Mouse (Mus musculus) 416B (cell line): Measurements from ENCODE around the gene Cbx8.

Experiments
- DNase-seq: peaks from one replicate; pipeline ENCODE4 v3.0.0; 2011; ENCODE audit warnings: low read depth

Gene Cbx8

DNA sequence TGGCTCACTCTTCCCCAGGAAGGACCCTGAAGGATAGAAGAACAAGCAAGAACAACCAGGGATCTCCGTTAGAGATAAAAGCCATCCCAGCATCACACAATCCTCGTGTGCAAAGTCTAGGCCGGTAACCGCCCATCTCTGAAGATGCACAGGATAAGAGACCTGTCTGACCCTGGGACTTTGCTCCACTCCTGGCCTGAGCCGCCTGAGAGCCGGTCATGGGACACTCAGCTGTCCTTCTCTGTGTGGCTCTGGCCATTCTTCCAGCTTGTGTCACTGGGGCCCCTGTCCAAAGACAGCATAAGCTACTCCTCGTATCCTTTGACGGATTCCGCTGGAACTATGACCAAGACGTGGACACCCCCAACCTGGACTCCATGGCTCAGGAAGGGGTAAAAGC lies 52.8 kb downstream of the Cbx8 start, which contains the start of gene Enpp7:
Gene Enpp7 (plus strand): TSS at position 190 of the 400 bp plus-strand sequence.
- no peak for DNase-seq
